Mouse (Mus musculus): Measurements from ENCODE around the gene Arntl2. TPM values are rescaled to one million over a fixed set of nuclear protein-coding genes. Genes with fewer than 3 reads are reported as not detected.

Gene Arntl2
- total and polyA plus RNA-seq, 3 experiments: 16.8 to 20.6 TPM; not detected in 1

- TF ChIP-seq SIN3A (IDR thresholded peaks at IDR 0.05; ENCODE audit: low read length) (no peak), ELF1 (IDR thresholded peaks at IDR 0.05; ENCODE audit: low read depth, low read length) (no peak), RCOR1 (IDR thresholded peaks at IDR 0.05; ENCODE audit: low read depth, low read length) (no peak), MYB (IDR thresholded peaks at IDR 0.05; ENCODE audit: low read depth, low read length) (no peak), NELFE (IDR thresholded peaks at IDR 0.05; ENCODE audit: low read depth, low read length) (no peak), ZMIZ1 (IDR thresholded peaks at IDR 0.05; ENCODE audit: low read depth, low read length) (no peak), POLR2A (IDR thresholded peaks at IDR 0.05; ENCODE audit: control insufficient read depth in 1 of 2, insufficient read depth in 1 of 2, low read depth in 1 of 2, low read length in 2 of 2, poor library complexity in 1 of 2) (no peak), POLR2AphosphoS2 (IDR thresholded peaks at IDR 0.05; ENCODE audit: low read length) (no peak), USF2 (IDR thresholded peaks at IDR 0.05; ENCODE audit: borderline replicate concordance in 1 of 2, insufficient read depth in 1 of 2, low read depth in 1 of 2, low read length in 2 of 2) (no peak), TCF12 (IDR thresholded peaks at IDR 0.05; ENCODE audit: low read depth, low read length) (0 out of 2 replicates have a peak, but pooled peaks have one; percentile 12), CHD2 (IDR thresholded peaks at IDR 0.05; ENCODE audit: low read length) (no peak), USF1 (IDR thresholded peaks at IDR 0.05; ENCODE audit: low read depth, low read length) (no peak)
Measured at GRCm38 (mm10) chr6:146755679-146756078, 40.2 kb upstream of the Arntl2 start (continued).

GRCm38 (mm10) chr6:146759027-146759426, 36.8 kb upstream of the Arntl2 start:
- H3K9ac ChIP-seq (ENCODE audit: control insufficient read depth, low read depth, low read length, poor library complexity, severe bottlenecking): no peak overlapping the region; the same call in 1 of the 2 replicates
- no peak overlapping the region for H3K4me3 ChIP-seq (ENCODE audit: control insufficient read depth in 1 of 2, insufficient read depth in 1 of 2, low read depth in 2 of 2, low read length in 2 of 2)
- TF ChIP-seq TCF12 (IDR thresholded peaks at IDR 0.05; ENCODE audit: low read depth, low read length) (no peak), UBTF (IDR thresholded peaks at IDR 0.05; ENCODE audit: borderline replicate concordance, insufficient read depth, low read depth, low read length) (no peak), MXI1 (IDR thresholded peaks at IDR 0.05; ENCODE audit: low read depth, low read length) (no peak), E2F4 (IDR thresholded peaks at IDR 0.05; ENCODE audit: borderline replicate concordance, low read depth, low read length) (no peak), ZC3H11A (IDR thresholded peaks at IDR 0.05; ENCODE audit: low read depth, low read length) (no peak), SMC3 (IDR thresholded peaks at IDR 0.05; ENCODE audit: low read depth, low read length) (no peak), USF2 (IDR thresholded peaks at IDR 0.05; ENCODE audit: borderline replicate concordance in 1 of 2, insufficient read depth in 1 of 2, low read depth in 1 of 2, low read length in 2 of 2) (no peak)
- peaks cover 0 to 36% of the 10 kb centered on the region in 2 experiments; a peak in 3 of 4 replicates for H3K36me3 ChIP-seq (ENCODE audit: control insufficient read depth in 1 of 2, insufficient read depth in 2 of 2, low read length in 2 of 2)
- no peaks in the 10 kb centered on the region for H3K27me3 ChIP-seq (ENCODE audit: control insufficient read depth in 1 of 2, insufficient read depth in 2 of 2, low read length in 2 of 2)
- H3K4me1 ChIP-seq (ENCODE audit: control insufficient read depth in 1 of 2, insufficient read depth in 2 of 2, low read length in 2 of 2): peaks cover 20 to 40% of the 10 kb centered on the region in 2 experiments
- no peaks in the 10 kb centered on the region for H3K9me3 ChIP-seq (replicated peaks; ENCODE audit: insufficient read depth, low read length)
- H3K27ac ChIP-seq (ENCODE audit: control insufficient read depth, low read depth, low read length): peak overlapping the region; percentile 61
- H3K79me2 ChIP-seq (ENCODE audit: control insufficient read depth, insufficient read depth, low read length, poor library complexity): no peaks in the 10 kb centered on the region
- peak; percentile 47 for DNase-seq (ENCODE audit: low read depth, low spot score)

- Histone ChIP-seq H3K27ac (ENCODE audit: control insufficient read depth, low read depth, low read length) (peak overlapping the region; percentile 59), H3K79me2 (ENCODE audit: control insufficient read depth, insufficient read depth, low read length, poor library complexity) (no peaks in the 10 kb centered on the region), H3K9me3 (replicated peaks; ENCODE audit: insufficient read depth, low read length) (no peaks in the 10 kb centered on the region), H3K36me3 (ENCODE audit: control insufficient read depth in 1 of 2, insufficient read depth in 2 of 2, low read length in 2 of 2) (peaks cover 0 to 33% of the 10 kb centered on the region in 2 experiments; a peak in 3 of 4 replicates), H3K27me3 (ENCODE audit: control insufficient read depth in 1 of 2, insufficient read depth in 2 of 2, low read length in 2 of 2) (no peaks in the 10 kb centered on the region), H3K9ac (ENCODE audit: control insufficient read depth, low read depth, low read length, poor library complexity, severe bottlenecking) (no peak overlapping the region), H3K4me3 (ENCODE audit: control insufficient read depth in 1 of 2, insufficient read depth in 1 of 2, low read depth in 2 of 2, low read length in 2 of 2) (no peak overlapping the region), H3K4me1 (ENCODE audit: control insufficient read depth in 1 of 2, insufficient read depth in 2 of 2, low read length in 2 of 2) (peaks cover 17 to 38% of the 10 kb centered on the region in 2 experiments)
- peak; percentile 78 for DNase-seq (ENCODE audit: low read depth, low spot score)
- TF ChIP-seq ETS1 (IDR thresholded peaks at IDR 0.05; ENCODE audit: low read depth, low read length) (peak; percentile 76), GATA1 (IDR thresholded peaks at IDR 0.05; ENCODE audit: low read depth, low read length) (peak; percentile 86), EP300 (IDR thresholded peaks at IDR 0.05; ENCODE audit: low read depth in 1 of 2, low read length in 2 of 2) (peak; percentile 68 to 74), MYB (IDR thresholded peaks at IDR 0.05; ENCODE audit: low read depth, low read length) (peak; percentile 74), POLR2AphosphoS5 (IDR thresholded peaks at IDR 0.05; ENCODE audit: borderline replicate concordance, low read depth, low read length) (no peak)
Measured at GRCm38 (mm10) chr6:146760022-146760421, 35.8 kb upstream of the Arntl2 start.
